Mouse (Mus musculus) liver, postnatal 0 days (tissue): ENCODE measurements at regions not wholly inside any gene's neighbourhood (a gene's known extent, or its start where the extent isn't known, plus 50 kb on each side); places are given as distances from the start of the nearest gene placed in this dataset.
A peak's percentile ranks its signal among the peaks of the same experiment; 100 is the strongest.

Experiments used
- ATAC-seq: fragments of 200-750 bp; cut with Nextera tagmentation; 2 replicates; pipeline ENCODE4 v1.8.0; 2017; ENCODE audit warnings: mild to moderate bottlenecking, moderate library complexity
- DNase-seq: peaks from one replicate; pipeline ENCODE4 v3.0.0-alpha.2; 2016
- H3K27ac ChIP-seq: fragments of 300-500 bp; sonication (generic); 2 replicates; pipeline ENCODE4 v1.5.1; 2014; ENCODE audit warnings: antibody characterized with exemption, moderate library complexity, mild to moderate bottlenecking, low read depth
- H3K27me3 ChIP-seq: fragments of 300-500 bp; sonication (generic); 2 replicates; pipeline ENCODE4 v1.6.1; 2014; ENCODE audit warnings: low read length, control low read depth, mixed read lengths; ENCODE audit not compliant: insufficient read depth
- H3K36me3 ChIP-seq: fragments of 300-500 bp; sonication (generic); replicated peaks from 2 replicates; pipeline ENCODE4 v1.6.1; 2014; ENCODE audit warnings: mild to moderate bottlenecking, control low read depth, low read length, moderate library complexity, mixed read lengths; ENCODE audit not compliant: insufficient read depth
- H3K4me1 ChIP-seq: fragments of 300-500 bp; sonication (generic); 2 replicates; pipeline ENCODE4 v1.6.1; 2014; ENCODE audit warnings: antibody characterized with exemption, mild to moderate bottlenecking, control low read depth; ENCODE audit not compliant: insufficient read depth
- H3K4me2 ChIP-seq: fragments of 300-500 bp; sonication (generic); 2 replicates; pipeline ENCODE4 v1.6.1; 2014; ENCODE audit warnings: low read depth, mild to moderate bottlenecking, low read length, moderate library complexity, mixed read lengths
- H3K4me3 ChIP-seq: fragments of 300-500 bp; sonication (generic); 2 replicates; pipeline ENCODE4 v1.5.1; 2014; ENCODE audit warnings: low read depth, low read length
- H3K9ac ChIP-seq: fragments of 300-500 bp; sonication (generic); replicated peaks from 2 replicates; pipeline ENCODE4 v1.6.1; 2014; ENCODE audit warnings: mild to moderate bottlenecking, moderate library complexity
- H3K9me3 ChIP-seq: fragments of 300-500 bp; sonication (generic); 2 replicates; pipeline ENCODE4 v1.6.1; 2016; ENCODE audit warnings: mild to moderate bottlenecking, control low read depth, low read length, mixed read lengths
- CTCF ChIP-seq: sonication (generic); IDR thresholded peaks from 2 replicates; pipeline ENCODE4 v1.5.1; 2016; ENCODE audit warnings: antibody characterized with exemption, low read depth
- EP300 ChIP-seq: IDR thresholded peaks from 2 replicates; pipeline ENCODE4 v1.6.1; 2016; ENCODE audit warnings: antibody characterized with exemption, low read depth, mild to moderate bottlenecking
- WGBS: fragments of 180-500 bp; shearing (Covaris S2); extraction: QIAGEN DNeasy Blood & Tissue Kit; methylation state at CpG from one replicate; pipeline ENCODE4 v1.1.7; 2014; ENCODE audit not compliant: insufficient replicate concordance; 5-methylcytosine and 5-hydroxymethylcytosine counted together

GRCm38 (mm10) chr4:114733256-114734004 is 88.1 kb upstream of the Gm12830 start:
- H3K9me3 ChIP-seq = no peaks in the 10 kb centered on the region
- DNase-seq (peak; percentile 11), ATAC-seq (no peak)
- H3K27ac ChIP-seq = no peak overlapping the region
- H3K4me1 ChIP-seq = no peaks in the 10 kb centered on the region
- H3K4me2 ChIP-seq = no peak overlapping the region
- TF ChIP-seq CTCF = no peak
- no peak for TF ChIP-seq EP300
- WGBS = 81% methylated on average over 10 of the region's 10 CpGs
- H3K4me3 ChIP-seq = no peak overlapping the region
- no peaks in the 10 kb centered on the region for H3K27me3 ChIP-seq
- H3K36me3 ChIP-seq = no peaks in the 10 kb centered on the region
- H3K9ac ChIP-seq = no peak overlapping the region

- H3K27me3 ChIP-seq = no peaks in the 10 kb centered on the region
- no peaks in the 10 kb centered on the region for H3K9me3 ChIP-seq
- 46% methylated on average over 16 of the region's 16 CpGs for WGBS
- DNase-seq (peak; percentile 8), ATAC-seq (no peak)
- no peaks in the 10 kb centered on the region for H3K4me1 ChIP-seq
- TF ChIP-seq EP300 (no peak), CTCF (no peak)
- H3K4me2 ChIP-seq = no peak overlapping the region
- no peak overlapping the region for H3K4me3 ChIP-seq
- H3K36me3 ChIP-seq = no peaks in the 10 kb centered on the region
- no peak overlapping the region for H3K9ac ChIP-seq
- H3K27ac ChIP-seq = no peak overlapping the region
Observed at GRCm38 (mm10) chr4:114738903-114739667, 82.4 kb upstream of the Gm12830 start.

- Histone ChIP-seq H3K4me3 (no peak overlapping the region), H3K9ac (no peak overlapping the region), H3K27ac (no peak overlapping the region), H3K9me3 (no peaks in the 10 kb centered on the region), H3K4me1 (no peaks in the 10 kb centered on the region), H3K4me2 (no peak overlapping the region), H3K36me3 (no peaks in the 10 kb centered on the region), H3K27me3 (no peaks in the 10 kb centered on the region)
- 31% methylated on average over 2 of the region's 2 CpGs for WGBS
- TF ChIP-seq CTCF (no peak), EP300 (no peak)
- no peak for ATAC-seq
- DNase-seq = peak; percentile 4
Observed at GRCm38 (mm10) chr4:114748131-114748530, 73.4 kb upstream of the Gm12830 start.

- TF ChIP-seq EP300 = no peak
- TF ChIP-seq CTCF = no peak
- Histone ChIP-seq H3K4me3 (no peak overlapping the region), H3K9me3 (no peaks in the 10 kb centered on the region), H3K4me1 (no peaks in the 10 kb centered on the region), H3K27ac (no peak overlapping the region), H3K4me2 (no peak overlapping the region), H3K36me3 (no peaks in the 10 kb centered on the region), H3K9ac (no peak overlapping the region), H3K27me3 (no peaks in the 10 kb centered on the region)
- ATAC-seq = no peak
- no peak for DNase-seq
Observed at GRCm38 (mm10) chr4:114759837-114760236, 61.7 kb upstream of the Gm12830 start.

GRCm38 (mm10) chr4:114766643-114767393 is 54.7 kb upstream of the Gm12830 start:
- Histone ChIP-seq H3K4me3 (no peak overlapping the region), H3K9me3 (no peaks in the 10 kb centered on the region), H3K4me1 (no peaks in the 10 kb centered on the region), H3K4me2 (no peak overlapping the region), H3K27me3 (no peaks in the 10 kb centered on the region), H3K27ac (no peak overlapping the region), H3K36me3 (no peaks in the 10 kb centered on the region), H3K9ac (no peak overlapping the region)
- TF ChIP-seq CTCF (no peak), EP300 (no peak)
- ATAC-seq (no peak), DNase-seq (no peak)
- 69% methylated on average over 22 of the region's 22 CpGs for WGBS
